11 mouse cellular contexts compared by ENCODE assay signal in genomic region chr19:3654058-3654457, GRCm38 (mm10). TPM values are rescaled to one million over a fixed set of nuclear protein-coding genes. Genes with fewer than 3 reads are reported as not detected.
DNase-seq lines count a peak whose midpoint lies in the region; ATAC-seq lines count a peak whose summit lies in the region.
"Had no signal": no experiment of that assay in that cellular context is flagged by ENCODE, and none has a peak within 500 bp of the region (broad histone marks: within the 10 kb centered on the region; RNA-seq: fewer than 3 reads in every experiment).

No protein-coding gene starts in this region.

- H3K9me3 ChIP-seq in hindbrain, embryonic 13.5 days = no peaks in the 10 kb centered on the region
- no peaks in the 10 kb centered on the region for H3K9me3 ChIP-seq in hindbrain, embryonic 14.5 days (ENCODE audit: control insufficient read depth, low read length)
- H3K9me3 ChIP-seq in heart, embryonic 16.5 days (replicated peaks; ENCODE audit: control insufficient read depth, low read length) = peaks cover 4% of the 10 kb centered on the region
- no peaks in the 10 kb centered on the region for H3K9me3 ChIP-seq in liver, embryonic 16.5 days (replicated peaks; ENCODE audit: control insufficient read depth, low read length)
- H3K9me3 ChIP-seq: hindbrain, embryonic 15.5 days; midbrain, embryonic 15.5 days had no signal

- no peak for DNase-seq in hindbrain, embryonic 14.5 days (ENCODE audit: low spot score)
- DNase-seq in adrenal gland, postnatal 14 days = peak; percentile 70
- no peak for DNase-seq in layer of hippocampus, adult 8-10 months (ENCODE audit: low spot score in 2 of 2)
- no peak for DNase-seq in gastrocnemius, adult 8-10 months (ENCODE audit: low spot score in 2 of 2)
- no peak for DNase-seq in spleen, postnatal 10 days (ENCODE audit: low spot score in 2 of 2)
- DNase-seq: forebrain, postnatal 0 days had no signal

- no peak overlapping the region for H3K4me3 ChIP-seq in hindbrain, embryonic 13.5 days
- H3K4me3 ChIP-seq in hindbrain, embryonic 14.5 days (replicated peaks; ENCODE audit: low read length) = no peak overlapping the region
- H3K4me3 ChIP-seq in heart, embryonic 16.5 days (ENCODE audit: low read length) = no peak overlapping the region
- no peak overlapping the region for H3K4me3 ChIP-seq in liver, embryonic 16.5 days (ENCODE audit: low read depth, low read length)
- H3K4me3 ChIP-seq: hindbrain, embryonic 15.5 days; midbrain, embryonic 15.5 days had no signal

- H3K27me3 ChIP-seq in hindbrain, embryonic 13.5 days = no peaks in the 10 kb centered on the region
- H3K27me3 ChIP-seq in hindbrain, embryonic 14.5 days (ENCODE audit: control insufficient read depth, insufficient read depth, low read length) = no peaks in the 10 kb centered on the region
- no peaks in the 10 kb centered on the region for H3K27me3 ChIP-seq in heart, embryonic 16.5 days (ENCODE audit: control insufficient read depth, insufficient read depth, low read length)
- no peaks in the 10 kb centered on the region for H3K27me3 ChIP-seq in liver, embryonic 16.5 days (ENCODE audit: control insufficient read depth, insufficient read depth, low read depth, low read length)
- H3K27me3 ChIP-seq: hindbrain, embryonic 15.5 days; midbrain, embryonic 15.5 days had no signal

- 88% methylated on average over 5 of the region's 5 CpGs for WGBS in hindbrain, embryonic 13.5 days
- 84% methylated on average over 5 of the region's 5 CpGs for WGBS in hindbrain, embryonic 14.5 days
- 55% methylated on average over 5 of the region's 5 CpGs for WGBS in heart, embryonic 16.5 days
- 52% methylated on average over 5 of the region's 5 CpGs for WGBS in liver, embryonic 16.5 days (ENCODE audit: insufficient replicate concordance)

- no peaks in the 10 kb centered on the region for H3K4me1 ChIP-seq in hindbrain, embryonic 13.5 days (replicated peaks)
- H3K4me1 ChIP-seq in hindbrain, embryonic 14.5 days (replicated peaks; ENCODE audit: control insufficient read depth, insufficient read depth, low read length) = no peaks in the 10 kb centered on the region
- H3K4me1 ChIP-seq in heart, embryonic 16.5 days (ENCODE audit: control insufficient read depth, insufficient read depth, low read length) = peaks cover 9% of the 10 kb centered on the region; the same call in 1 of the 2 replicates
- peaks cover 6% of the 10 kb centered on the region for H3K4me1 ChIP-seq in liver, embryonic 16.5 days (ENCODE audit: control insufficient read depth, low read depth, low read length)
- H3K4me1 ChIP-seq: hindbrain, embryonic 15.5 days; midbrain, embryonic 15.5 days had no signal

- peak overlapping the region; percentile 12; the same call in 1 of the 2 replicates for H3K27ac ChIP-seq in hindbrain, embryonic 13.5 days
- no peak overlapping the region for H3K27ac ChIP-seq in hindbrain, embryonic 14.5 days
- peak overlapping the region; percentile 30 for H3K27ac ChIP-seq in heart, embryonic 16.5 days (ENCODE audit: low read length)
- no peak overlapping the region for H3K27ac ChIP-seq in liver, embryonic 16.5 days (ENCODE audit: low read length)
- H3K27ac ChIP-seq: hindbrain, embryonic 15.5 days; midbrain, embryonic 15.5 days had no signal

- H3K36me3 ChIP-seq in hindbrain, embryonic 13.5 days = peaks cover 26% of the 10 kb centered on the region
- H3K36me3 ChIP-seq in hindbrain, embryonic 14.5 days (replicated peaks; ENCODE audit: control insufficient read depth, insufficient read depth) = peaks cover 15% of the 10 kb centered on the region
- peaks cover 31% of the 10 kb centered on the region for H3K36me3 ChIP-seq in heart, embryonic 16.5 days (ENCODE audit: control insufficient read depth, insufficient read depth)
- peaks cover 12% of the 10 kb centered on the region for H3K36me3 ChIP-seq in liver, embryonic 16.5 days (ENCODE audit: control insufficient read depth, insufficient read depth)
- H3K36me3 ChIP-seq: midbrain, embryonic 15.5 days had no signal

- H3K9ac ChIP-seq in hindbrain, embryonic 13.5 days = 0 out of 2 replicates have a peak overlapping the region, but pooled peaks have one; percentile 35
- H3K9ac ChIP-seq in hindbrain, embryonic 14.5 days = no peak overlapping the region
- H3K9ac ChIP-seq in heart, embryonic 16.5 days (ENCODE audit: low read length) = no peak overlapping the region
- H3K9ac ChIP-seq in liver, embryonic 16.5 days (ENCODE audit: low read depth, low read length) = no peak overlapping the region
- H3K9ac ChIP-seq: forebrain, postnatal 0 days; hindbrain, embryonic 15.5 days; midbrain, embryonic 15.5 days had no signal

- no peak overlapping the region for H3K4me2 ChIP-seq in hindbrain, embryonic 13.5 days
- H3K4me2 ChIP-seq in hindbrain, embryonic 14.5 days (replicated peaks) = no peak overlapping the region
- H3K4me2 ChIP-seq in heart, embryonic 16.5 days (ENCODE audit: low read depth, low read length) = no peak overlapping the region
- H3K4me2 ChIP-seq in liver, embryonic 16.5 days (ENCODE audit: low read depth, low read length) = no peak overlapping the region
- H3K4me2 ChIP-seq: hindbrain, embryonic 15.5 days; midbrain, embryonic 15.5 days had no signal

- ATAC-seq in hindbrain, embryonic 13.5 days (ENCODE audit: low FRiP score) = no peak
- ATAC-seq in hindbrain, embryonic 14.5 days (ENCODE audit: low FRiP score) = no peak
- peak; percentile 34 for ATAC-seq in heart, embryonic 16.5 days (replicated peaks; ENCODE audit: extremely low read depth, insufficient read depth, low FRiP score)
- peak; percentile 58 for ATAC-seq in liver, embryonic 16.5 days (ENCODE audit: low read depth)
- ATAC-seq: forebrain, postnatal 0 days; midbrain, embryonic 15.5 days had no signal

RNA-seq across cellular contexts. Expression of gene Lrp5, which starts 32.3 kb away (rescaled TPM):
- 1.4 and 2.0 TPM in 2 replicates for polyA plus RNA-seq in hindbrain, embryonic 13.5 days (2015; fragmentation: Nextera tagmentation; extraction: Ambion mirVana)
- polyA plus RNA-seq in hindbrain, embryonic 14.5 days (2014; fragmentation: Nextera tagmentation; extraction: Ambion mirVana) = 1.4 and 1.8 TPM in 2 replicates
- total RNA-seq in adrenal gland, postnatal 14 days (2021) = 96.5 and 97.9 TPM in 2 replicates
- polyA plus RNA-seq in heart, embryonic 16.5 days (2015; fragmentation: Nextera tagmentation; extraction: Ambion mirVana) = 3.1 and 3.7 TPM in 2 replicates
- polyA plus RNA-seq in liver, embryonic 16.5 days (2015; fragmentation: Nextera tagmentation; extraction: Ambion mirVana) = 2.2 and 2.7 TPM in 2 replicates
- 10 to 100 TPM in 2 of 4 experiments, 1 to 10 TPM in 2; 8.6 to 14.0 (median 10.9) TPM for total RNA-seq in layer of hippocampus, adult 8-10 months (2022)
- 10 to 100 TPM; 18.5 to 23.0 (median 19.6) TPM for total RNA-seq in gastrocnemius, adult 8-10 months (2022)

RNA-seq across cellular contexts. Expression of gene 1810055G02Rik, which starts 54.0 kb away (rescaled TPM):
- 33.5 and 33.9 TPM in 2 replicates for polyA plus RNA-seq in hindbrain, embryonic 13.5 days (2015; fragmentation: Nextera tagmentation; extraction: Ambion mirVana)
- polyA plus RNA-seq in hindbrain, embryonic 14.5 days (2014; fragmentation: Nextera tagmentation; extraction: Ambion mirVana) = 34.0 and 38.1 TPM in 2 replicates
- total RNA-seq in adrenal gland, postnatal 14 days (2021) = 29.2 and 33.7 TPM in 2 replicates
- 18.6 and 20.1 TPM in 2 replicates for polyA plus RNA-seq in heart, embryonic 16.5 days (2015; fragmentation: Nextera tagmentation; extraction: Ambion mirVana)
- polyA plus RNA-seq in liver, embryonic 16.5 days (2015; fragmentation: Nextera tagmentation; extraction: Ambion mirVana) = 15.8 and 16.5 TPM in 2 replicates
- total RNA-seq in layer of hippocampus, adult 8-10 months (2022) = 10 to 100 TPM; 19.0 to 29.6 (median 24.1) TPM
- total RNA-seq in gastrocnemius, adult 8-10 months (2022) = 1 to 10 TPM; 6.4 to 9.8 (median 7.9) TPM

Comparison
In these comparisons a context has a peak if more than half of its experiments do, and no peak if none do; other contexts are left out.
1. H3K27ac ChIP-seq: peak in hindbrain, embryonic 13.5 days (single experiment) and heart, embryonic 16.5 days (single experiment); none in hindbrain, embryonic 14.5 days (single experiment) and liver, embryonic 16.5 days (single experiment).
2. ATAC-seq: peak in heart, embryonic 16.5 days (single experiment) and liver, embryonic 16.5 days (single experiment); none in hindbrain, embryonic 13.5 days (single experiment) and hindbrain, embryonic 14.5 days (single experiment).